Mouse (Mus musculus) stomach, postnatal 0 days (tissue): ENCODE measurements around the gene Tmem63a.

Experiments
- CTCF ChIP-seq: IDR thresholded peaks from 2 replicates; pipeline ENCODE4 v1.5.1; 2016; ENCODE audit warnings: antibody characterized with exemption, low read depth, mild to moderate bottlenecking, moderate library complexity
- EP300 ChIP-seq: optimal IDR thresholded peaks from 2 replicates; pipeline ENCODE3; 2016; ENCODE audit warnings: antibody characterized with exemption

- TF ChIP-seq CTCF = no peak
- TF ChIP-seq EP300 = no peak
Observed at GRCm38 (mm10) chr1:180944553-180944952, 2.4 kb downstream of the Tmem63a start.
